Mouse (Mus musculus) embryo, embryonic 10 days (tissue): Measurements from ENCODE around the gene Elf2.

Experiments
- DNase-seq: peaks from one replicate; pipeline ENCODE4 v3.0.0-alpha.2; 2015; ENCODE audit warnings: low spot score

Elf2 gene

GRCm38 (mm10) chr3:51213111-51213510 is 127.4 kb downstream of the Elf2 start:
- DNase-seq = no peak

- DNase-seq = no peak
Observed at GRCm38 (mm10) chr3:51210485-51210884, 130.0 kb downstream of the Elf2 start.

GRCm38 (mm10) chr3:51209503-51210314 is 130.8 kb downstream of the Elf2 start:
- DNase-seq = no peak

GRCm38 (mm10) chr3:51208633-51209032 is 131.8 kb downstream of the Elf2 start:
- DNase-seq = no peak

GRCm38 (mm10) chr3:51206521-51206920 is 133.9 kb downstream of the Elf2 start:
- no peak for DNase-seq

- DNase-seq = no peak
Observed at GRCm38 (mm10) chr3:51204897-51205296, 135.6 kb downstream of the Elf2 start.

- DNase-seq = no peak
Observed at GRCm38 (mm10) chr3:51204441-51204840, 136.0 kb downstream of the Elf2 start.

GRCm38 (mm10) chr3:51203906-51204305 is 136.6 kb downstream of the Elf2 start:
- no peak for DNase-seq
